Mouse (Mus musculus) ES-Bruce4 (cell line): Measurements from ENCODE around the gene Tctn1. TPM values are rescaled to one million over a fixed set of nuclear protein-coding genes. Genes with fewer than 3 reads are reported as not detected.

ENCODE experiments used
- H3K27ac ChIP-seq: 2 replicates; pipeline ENCODE4 v1.5.1; 2012; ENCODE audit warnings: low read length, inconsistent platforms; ENCODE audit not compliant: insufficient read depth
- H3K27me3 ChIP-seq: 2 replicates; pipeline ENCODE4 v1.6.1; 2012; ENCODE audit warnings: mild to moderate bottlenecking, low read length, inconsistent platforms; ENCODE audit not compliant: control insufficient read depth, poor library complexity, insufficient read depth, severe bottlenecking
- H3K36me3 ChIP-seq: 2 replicates; pipeline ENCODE4 v1.6.1; 2012; ENCODE audit warnings: inconsistent platforms, mild to moderate bottlenecking, low read length, moderate library complexity; ENCODE audit not compliant: control insufficient read depth, poor library complexity, insufficient read depth, severe bottlenecking
- H3K4me1 ChIP-seq: one replicate; pipeline ENCODE4 v1.8.1; 2011; ENCODE audit warnings: low read length; ENCODE audit not compliant: control insufficient read depth, insufficient read depth
- H3K4me3 ChIP-seq: 2 replicates; pipeline ENCODE4 v1.5.1; 2011; ENCODE audit warnings: low read depth, mild to moderate bottlenecking, low read length
- H3K9ac ChIP-seq: 2 replicates; pipeline ENCODE4 v1.6.1; 2012; ENCODE audit warnings: low read depth, mild to moderate bottlenecking, inconsistent platforms; ENCODE audit not compliant: poor library complexity, severe bottlenecking
- H3K9me3 ChIP-seq: replicated peaks from 2 replicates; pipeline ENCODE4 v1.6.1; 2012; ENCODE audit warnings: mild to moderate bottlenecking, low read length, inconsistent platforms; ENCODE audit not compliant: control insufficient read depth, poor library complexity, insufficient read depth, severe bottlenecking
- CTCF ChIP-seq: IDR thresholded peaks from one replicate; pipeline ENCODE4 v1.8.1; 2011; ENCODE audit warnings: low read depth, low read length
- EP300 ChIP-seq: IDR thresholded peaks from 2 replicates; pipeline ENCODE4 v1.6.1; 2011; ENCODE audit warnings: low read depth, low read length; ENCODE audit not compliant: insufficient read depth
- POLR2A ChIP-seq: IDR thresholded peaks from one replicate; pipeline ENCODE4 v1.8.1; 2011; ENCODE audit warnings: low read length; ENCODE audit not compliant: insufficient read depth
- polyA plus RNA-seq: library from polyadenylated mRNA; stranded (reverse); fragments of >200 nt; gene quantifications from 2 replicates; pipeline ENCODE4 v1.2.4, GENCODE M21; 2011; ENCODE audit warnings: low read depth; ENCODE audit not compliant: missing spikeins, insufficient read depth, insufficient read length

Gene Tctn1
- polyA plus RNA-seq, 1 experiment: 18.3 TPM

- Histone ChIP-seq H3K27me3 (no peaks in the 10 kb centered on the region), H3K36me3 (peaks cover 6% of the 10 kb centered on the region; the same call in 1 of the 2 replicates), H3K27ac (no peak overlapping the region), H3K9ac (no peak overlapping the region), H3K4me1 (no peaks in the 10 kb centered on the region), H3K4me3 (no peak overlapping the region), H3K9me3 (no peaks in the 10 kb centered on the region)
- TF ChIP-seq EP300 (no peak), POLR2A (no peak), CTCF (no peak)
These were observed 6.1 kb downstream of the Tctn1 start for GRCm38 (mm10) chr5:122258027-122258741.

DNA sequence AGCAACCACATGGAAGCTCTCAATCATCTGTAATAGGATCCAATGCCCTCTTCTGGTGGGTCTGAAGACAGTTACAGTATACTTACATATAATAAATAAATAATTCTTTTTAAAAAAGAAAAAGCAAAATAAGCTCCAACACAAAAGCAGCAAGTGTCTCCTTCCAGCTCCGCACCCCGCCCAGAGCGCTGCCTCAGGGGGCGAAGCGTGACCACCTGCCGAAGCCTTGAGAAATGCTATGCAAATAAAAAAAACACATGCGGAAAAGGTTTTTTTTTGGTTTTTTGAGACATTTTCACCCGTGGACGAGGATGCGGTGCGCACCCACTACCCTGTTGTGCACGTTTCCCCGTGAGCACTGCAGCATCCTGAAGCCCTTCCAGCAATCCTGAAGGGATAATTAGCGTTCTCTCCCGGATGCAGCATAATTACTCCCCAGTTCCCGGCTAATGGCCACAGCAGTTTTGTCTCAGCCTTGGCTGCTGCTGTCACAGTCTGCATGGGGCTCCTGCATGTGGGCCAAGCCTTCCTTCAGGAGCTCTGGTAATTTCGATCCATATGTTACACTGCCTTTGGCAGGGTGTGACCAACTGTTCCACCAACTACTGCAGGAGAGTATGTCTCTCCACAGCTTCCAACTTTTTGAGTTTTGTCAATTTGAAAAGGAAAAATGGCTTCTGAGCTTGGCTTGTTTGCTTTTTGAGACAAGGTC is 12.2 kb downstream of the Tctn1 start:
- no peak overlapping the region for H3K9ac ChIP-seq
- peaks cover 3% of the 10 kb centered on the region; the same call in 1 of the 2 replicates for H3K36me3 ChIP-seq
- H3K4me3 ChIP-seq: no peak overlapping the region
- H3K27ac ChIP-seq: no peak overlapping the region
- no peaks in the 10 kb centered on the region for H3K4me1 ChIP-seq
- H3K27me3 ChIP-seq: no peaks in the 10 kb centered on the region
- no peak for TF ChIP-seq POLR2A
- no peak for TF ChIP-seq EP300
- no peak for TF ChIP-seq CTCF
- H3K9me3 ChIP-seq: no peaks in the 10 kb centered on the region

- H3K36me3 ChIP-seq: no peaks in the 10 kb centered on the region
- H3K4me3 ChIP-seq: no peak overlapping the region
- H3K27me3 ChIP-seq: no peaks in the 10 kb centered on the region
- no peaks in the 10 kb centered on the region for H3K9me3 ChIP-seq
- H3K4me1 ChIP-seq: no peaks in the 10 kb centered on the region
- TF ChIP-seq EP300 (no peak), POLR2A (no peak), CTCF (no peak)
- H3K9ac ChIP-seq: no peak overlapping the region
- H3K27ac ChIP-seq: no peak overlapping the region
These were observed 15.0 kb downstream of the Tctn1 start for GRCm38 (mm10) chr5:122249281-122249680.

DNA sequence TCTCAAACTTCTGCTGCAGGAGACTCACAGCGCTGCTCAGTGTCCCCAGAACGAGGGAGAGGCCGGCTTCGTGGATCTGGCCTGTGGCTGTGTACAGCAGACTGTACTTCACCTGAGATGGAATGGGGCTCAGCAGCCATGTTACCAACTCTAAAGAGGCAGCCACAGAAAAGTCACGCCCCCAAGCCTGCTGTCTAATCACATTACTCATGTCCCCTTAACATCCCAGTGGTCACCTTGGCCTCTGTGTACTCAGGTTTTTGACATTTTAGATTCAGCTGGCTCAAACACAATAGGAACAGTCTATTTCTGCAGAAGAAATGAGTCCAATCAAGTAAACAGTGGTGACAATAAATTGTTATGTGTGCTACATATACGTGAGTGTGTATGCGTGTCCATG is 16.3 kb downstream of the Tctn1 start:
- no peak overlapping the region for H3K27ac ChIP-seq
- no peak overlapping the region for H3K9ac ChIP-seq
- H3K4me3 ChIP-seq: no peak overlapping the region
- no peaks in the 10 kb centered on the region for H3K9me3 ChIP-seq
- H3K4me1 ChIP-seq: no peaks in the 10 kb centered on the region
- no peak for TF ChIP-seq CTCF
- TF ChIP-seq POLR2A: no peak
- TF ChIP-seq EP300: no peak
- no peaks in the 10 kb centered on the region for H3K27me3 ChIP-seq
- H3K36me3 ChIP-seq: no peaks in the 10 kb centered on the region

- TF ChIP-seq EP300: no peak
- no peak for TF ChIP-seq POLR2A
- no peak for TF ChIP-seq CTCF
- no peaks in the 10 kb centered on the region for H3K36me3 ChIP-seq
- no peak overlapping the region for H3K27ac ChIP-seq
- no peak overlapping the region for H3K4me3 ChIP-seq
- H3K9ac ChIP-seq: no peak overlapping the region
- no peaks in the 10 kb centered on the region for H3K27me3 ChIP-seq
- H3K4me1 ChIP-seq: no peaks in the 10 kb centered on the region
- H3K9me3 ChIP-seq: no peaks in the 10 kb centered on the region
These were observed 16.7 kb downstream of the Tctn1 start for GRCm38 (mm10) chr5:122247529-122247928.

DNA sequence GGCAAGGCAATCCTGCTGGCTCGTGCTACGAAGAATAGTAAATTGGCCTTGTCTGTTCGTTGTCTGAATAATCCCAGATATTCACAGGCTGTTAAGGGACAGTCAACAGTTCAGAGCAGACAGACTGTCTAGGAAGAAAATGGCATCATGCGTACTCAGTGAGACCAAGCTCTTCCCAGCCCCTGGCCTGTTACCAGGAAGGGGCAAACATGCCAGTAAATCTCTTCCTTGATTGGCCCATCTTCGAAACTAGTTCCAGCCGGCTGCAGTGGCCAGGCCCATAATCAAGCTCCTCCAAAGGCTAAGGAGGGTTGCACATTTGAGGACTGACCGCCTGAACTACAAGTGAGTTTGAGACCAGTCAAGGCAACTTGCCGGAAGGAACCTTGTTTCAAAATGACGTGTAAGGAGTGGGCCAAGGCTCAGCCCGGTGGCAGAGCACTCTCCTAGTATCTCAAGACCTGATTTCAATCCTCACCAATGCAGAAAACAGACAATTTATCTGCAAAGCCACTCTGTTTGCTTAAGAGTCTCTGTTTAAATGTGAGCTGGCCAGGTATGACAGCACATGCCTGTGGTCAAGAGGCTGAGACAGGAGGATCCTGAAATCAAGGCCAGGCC is 17.6 kb downstream of the Tctn1 start:
- no peaks in the 10 kb centered on the region for H3K36me3 ChIP-seq
- no peak for TF ChIP-seq EP300
- TF ChIP-seq POLR2A: no peak
- TF ChIP-seq CTCF: no peak
- H3K27ac ChIP-seq: no peak overlapping the region
- H3K27me3 ChIP-seq: no peaks in the 10 kb centered on the region
- no peaks in the 10 kb centered on the region for H3K9me3 ChIP-seq
- no peak overlapping the region for H3K4me3 ChIP-seq
- H3K9ac ChIP-seq: no peak overlapping the region
- H3K4me1 ChIP-seq: no peaks in the 10 kb centered on the region
